Mouse (Mus musculus): ENCODE data around the gene Slc45a3. TPM values are rescaled to one million over a fixed set of nuclear protein-coding genes. Genes with fewer than 3 reads are reported as not detected.
A peak's percentile ranks its signal among the peaks of the same experiment; 100 is the strongest.

The Slc45a3 gene
- polyA plus RNA-seq, 1 experiment from 2014 or later = 3.0 TPM

DNA sequence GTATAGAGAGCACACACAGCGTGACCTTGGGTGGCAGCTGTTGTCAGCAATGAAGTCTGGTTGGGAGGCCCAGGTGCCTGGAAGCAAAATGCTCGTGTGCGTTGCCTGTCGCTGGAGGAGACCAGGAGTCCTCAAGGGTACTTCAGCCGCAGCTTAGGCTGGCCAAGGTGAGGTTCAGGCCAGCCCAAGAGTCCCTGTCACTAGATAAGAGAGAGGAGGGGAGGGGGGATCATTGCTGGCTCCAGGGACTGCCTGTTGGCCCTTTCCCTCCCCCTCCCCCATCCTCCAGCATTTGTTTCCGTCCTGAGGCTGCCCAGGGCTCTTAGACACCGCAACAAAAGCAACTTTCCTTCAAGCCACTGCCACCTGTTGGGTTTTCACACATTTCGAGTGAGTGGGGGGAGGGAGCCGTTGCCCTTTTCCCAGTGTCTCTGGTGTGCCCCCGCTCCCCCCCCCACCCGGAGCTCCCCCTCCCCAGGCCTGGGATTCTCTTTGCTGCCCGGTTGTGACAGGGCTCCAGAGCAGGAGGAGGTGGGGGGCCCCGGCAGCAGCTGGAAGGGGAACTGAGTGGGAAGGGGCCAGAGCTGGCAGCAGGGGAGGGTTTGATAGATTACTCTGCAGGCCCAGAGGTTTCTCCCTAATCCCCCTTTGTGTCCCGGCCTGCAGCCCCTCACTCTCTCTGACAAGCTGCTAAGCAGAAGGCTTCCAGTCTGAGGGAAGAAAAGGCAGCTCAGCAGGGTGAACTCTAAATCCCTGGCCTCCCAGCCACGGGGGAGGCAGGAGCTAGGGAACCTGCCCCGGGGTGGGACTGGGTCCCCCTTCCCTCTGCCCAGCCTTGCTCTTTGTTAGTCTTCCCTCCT, 8.1 kb downstream of the Slc45a3 start:
- no peak for ATAC-seq (ENCODE audit: low read depth)
- 11% methylated on average over 16 of the region's 16 CpGs for WGBS (ENCODE audit: insufficient replicate concordance)
- H3K4me1 ChIP-seq (ENCODE audit: control insufficient read depth, low read depth, low read length) = peaks cover 10% of the 10 kb centered on the region
- no peaks in the 10 kb centered on the region for H3K36me3 ChIP-seq (ENCODE audit: control insufficient read depth, insufficient read depth)
- H3K27me3 ChIP-seq (ENCODE audit: control insufficient read depth, insufficient read depth, low read depth, low read length) = no peaks in the 10 kb centered on the region
- peak overlapping the region; percentile 32; the same call in 1 of the 2 replicates for H3K4me2 ChIP-seq (ENCODE audit: low read depth, low read length)
- no peak overlapping the region for H3K4me3 ChIP-seq (ENCODE audit: low read depth, low read length)
- H3K9ac ChIP-seq (ENCODE audit: low read depth, low read length) = no peak overlapping the region
- no peaks in the 10 kb centered on the region for H3K9me3 ChIP-seq (replicated peaks; ENCODE audit: control insufficient read depth, low read length)
- no peak overlapping the region for H3K27ac ChIP-seq (ENCODE audit: low read length)

GRCm38 (mm10) chr1:131971771-131972497, 9.2 kb downstream of the Slc45a3 start:
- WGBS (ENCODE audit: insufficient replicate concordance) = 37% methylated on average over 15 of the region's 15 CpGs
- Histone ChIP-seq H3K36me3 (ENCODE audit: control insufficient read depth, insufficient read depth) (no peaks in the 10 kb centered on the region), H3K4me3 (ENCODE audit: low read depth, low read length) (no peak overlapping the region), H3K27ac (ENCODE audit: low read length) (peak overlapping the region; percentile 60), H3K27me3 (ENCODE audit: control insufficient read depth, insufficient read depth, low read depth, low read length) (no peaks in the 10 kb centered on the region), H3K9me3 (replicated peaks; ENCODE audit: control insufficient read depth, low read length) (no peaks in the 10 kb centered on the region), H3K4me2 (ENCODE audit: low read depth, low read length) (no peak overlapping the region; the same call in 1 of the 2 replicates), H3K9ac (ENCODE audit: low read depth, low read length) (no peak overlapping the region; the same call in 1 of the 2 replicates), H3K4me1 (ENCODE audit: control insufficient read depth, low read depth, low read length) (peaks cover 10% of the 10 kb centered on the region)
- ATAC-seq (ENCODE audit: low read depth) = peak; percentile 28

GRCm38 (mm10) chr1:131972498-131973334, 9.9 kb downstream of the Slc45a3 start:
- Histone ChIP-seq H3K9ac (ENCODE audit: low read depth, low read length) (no peak overlapping the region; the same call in 1 of the 2 replicates), H3K4me2 (ENCODE audit: low read depth, low read length) (no peak overlapping the region; the same call in 1 of the 2 replicates), H3K9me3 (replicated peaks; ENCODE audit: control insufficient read depth, low read length) (no peaks in the 10 kb centered on the region), H3K27ac (ENCODE audit: low read length) (peak overlapping the region; percentile 60), H3K27me3 (ENCODE audit: control insufficient read depth, insufficient read depth, low read depth, low read length) (no peaks in the 10 kb centered on the region), H3K4me1 (ENCODE audit: control insufficient read depth, low read depth, low read length) (peaks cover 10% of the 10 kb centered on the region), H3K4me3 (ENCODE audit: low read depth, low read length) (no peak overlapping the region), H3K36me3 (ENCODE audit: control insufficient read depth, insufficient read depth) (no peaks in the 10 kb centered on the region)
- 48% methylated on average over 13 of the region's 13 CpGs for WGBS (ENCODE audit: insufficient replicate concordance)
- peak; percentile 57 for ATAC-seq (ENCODE audit: low read depth)

- H3K9ac ChIP-seq (ENCODE audit: low read depth, low read length) = no peak overlapping the region
- ATAC-seq (ENCODE audit: low read depth) = no peak
- 69% methylated on average over 6 of the region's 6 CpGs for WGBS (ENCODE audit: insufficient replicate concordance)
These were observed 11.2 kb downstream of the Slc45a3 start for GRCm38 (mm10) chr1:131973991-131974390.

GRCm38 (mm10) chr1:131976886-131977285, 14.1 kb downstream of the Slc45a3 start:
- H3K4me2 ChIP-seq (ENCODE audit: low read depth, low read length) = no peak overlapping the region
- no peaks in the 10 kb centered on the region for H3K9me3 ChIP-seq (replicated peaks; ENCODE audit: control insufficient read depth, low read length)
- no peaks in the 10 kb centered on the region for H3K36me3 ChIP-seq (ENCODE audit: control insufficient read depth, insufficient read depth)
- 59% methylated on average over 5 of the region's 5 CpGs for WGBS (ENCODE audit: insufficient replicate concordance)
- H3K9ac ChIP-seq (ENCODE audit: low read depth, low read length) = no peak overlapping the region
- no peak overlapping the region for H3K4me3 ChIP-seq (ENCODE audit: low read depth, low read length)
- H3K4me1 ChIP-seq (ENCODE audit: control insufficient read depth, low read depth, low read length) = no peaks in the 10 kb centered on the region
- H3K27me3 ChIP-seq (ENCODE audit: control insufficient read depth, insufficient read depth, low read depth, low read length) = no peaks in the 10 kb centered on the region
- no peak for ATAC-seq (ENCODE audit: low read depth)
- H3K27ac ChIP-seq (ENCODE audit: low read length) = no peak overlapping the region

More at GRCm38 (mm10) chr1:131973991-131974390, 11.2 kb downstream of the Slc45a3 start:
- no peak overlapping the region for H3K4me2 ChIP-seq (ENCODE audit: low read depth, low read length)
- no peaks in the 10 kb centered on the region for H3K27me3 ChIP-seq (ENCODE audit: control insufficient read depth, insufficient read depth, low read depth, low read length)
- peaks cover 10% of the 10 kb centered on the region for H3K4me1 ChIP-seq (ENCODE audit: control insufficient read depth, low read depth, low read length)
- no peak overlapping the region for H3K27ac ChIP-seq (ENCODE audit: low read length)
- H3K36me3 ChIP-seq (ENCODE audit: control insufficient read depth, insufficient read depth) = no peaks in the 10 kb centered on the region
- no peak overlapping the region for H3K4me3 ChIP-seq (ENCODE audit: low read depth, low read length)
- H3K9me3 ChIP-seq (replicated peaks; ENCODE audit: control insufficient read depth, low read length) = no peaks in the 10 kb centered on the region

GRCm38 (mm10) chr1:131980471-131980870, 17.7 kb downstream of the Slc45a3 start:
- H3K36me3 ChIP-seq (ENCODE audit: control insufficient read depth, insufficient read depth) = no peaks in the 10 kb centered on the region
- WGBS (ENCODE audit: insufficient replicate concordance) = 24% methylated on average over 2 of the region's 2 CpGs

DNA sequence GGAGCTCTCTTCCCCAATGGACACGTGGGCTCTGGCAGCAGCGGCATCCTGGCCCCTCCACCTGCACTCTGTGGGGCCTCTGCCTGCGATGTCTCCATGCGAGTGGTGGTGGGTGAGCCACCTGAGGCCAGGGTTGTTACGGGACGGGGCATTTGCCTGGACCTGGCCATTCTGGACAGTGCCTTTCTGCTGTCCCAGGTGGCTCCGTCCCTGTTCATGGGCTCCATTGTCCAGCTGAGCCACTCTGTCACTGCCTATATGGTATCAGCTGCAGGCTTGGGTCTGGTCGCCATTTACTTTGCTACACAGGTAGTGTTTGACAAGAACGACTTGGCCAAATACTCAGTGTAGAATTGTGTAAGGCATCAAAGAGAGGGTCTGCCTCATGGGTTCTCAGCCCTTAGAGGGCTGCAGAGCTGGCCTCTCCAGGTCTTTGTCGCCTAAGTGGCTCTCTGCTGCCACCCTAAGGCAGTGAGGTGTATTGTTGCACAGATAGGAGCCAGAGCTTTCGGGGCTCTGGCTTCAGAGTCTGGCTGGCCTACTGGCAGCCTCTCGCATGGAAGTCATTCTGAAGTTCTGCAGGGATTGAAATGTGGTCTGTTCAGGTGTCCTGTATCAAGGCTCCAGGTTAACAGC, 18.7 kb downstream of the Slc45a3 start:
- H3K36me3 ChIP-seq (ENCODE audit: control insufficient read depth, insufficient read depth) = no peaks in the 10 kb centered on the region
- H3K4me3 ChIP-seq (ENCODE audit: low read depth, low read length) = no peak overlapping the region
- no peak overlapping the region for H3K27ac ChIP-seq (ENCODE audit: low read length)
- H3K9me3 ChIP-seq (replicated peaks; ENCODE audit: control insufficient read depth, low read length) = no peaks in the 10 kb centered on the region
- 38% methylated on average over 12 of the region's 12 CpGs for WGBS (ENCODE audit: insufficient replicate concordance)
- peak; percentile 57 for ATAC-seq (ENCODE audit: low read depth)
- H3K9ac ChIP-seq (ENCODE audit: low read depth, low read length) = no peak overlapping the region
- no peak overlapping the region for H3K4me2 ChIP-seq (ENCODE audit: low read depth, low read length)
- no peaks in the 10 kb centered on the region for H3K27me3 ChIP-seq (ENCODE audit: control insufficient read depth, insufficient read depth, low read depth, low read length)
- no peaks in the 10 kb centered on the region for H3K4me1 ChIP-seq (ENCODE audit: control insufficient read depth, low read depth, low read length)

More at GRCm38 (mm10) chr1:131980471-131980870, 17.7 kb downstream of the Slc45a3 start:
- Histone ChIP-seq H3K9ac (ENCODE audit: low read depth, low read length) (no peak overlapping the region), H3K27me3 (ENCODE audit: control insufficient read depth, insufficient read depth, low read depth, low read length) (no peaks in the 10 kb centered on the region), H3K4me2 (ENCODE audit: low read depth, low read length) (no peak overlapping the region), H3K27ac (ENCODE audit: low read length) (no peak overlapping the region), H3K4me1 (ENCODE audit: control insufficient read depth, low read depth, low read length) (no peaks in the 10 kb centered on the region), H3K4me3 (ENCODE audit: low read depth, low read length) (no peak overlapping the region), H3K9me3 (replicated peaks; ENCODE audit: control insufficient read depth, low read length) (no peaks in the 10 kb centered on the region)
- ATAC-seq (ENCODE audit: low read depth) = no peak

GRCm38 (mm10) chr1:131982907-131983306, 20.1 kb downstream of the Slc45a3 start:
- H3K27me3 ChIP-seq (ENCODE audit: control insufficient read depth, insufficient read depth, low read depth, low read length) = no peaks in the 10 kb centered on the region
- H3K9me3 ChIP-seq (replicated peaks; ENCODE audit: control insufficient read depth, low read length) = no peaks in the 10 kb centered on the region
- H3K4me3 ChIP-seq (ENCODE audit: low read depth, low read length) = no peak overlapping the region
- WGBS (ENCODE audit: insufficient replicate concordance) = 11% methylated on average over 5 of the region's 5 CpGs
- ATAC-seq (ENCODE audit: low read depth) = peak; percentile 42; the same call in 1 of the 2 replicates
- no peaks in the 10 kb centered on the region for H3K36me3 ChIP-seq (ENCODE audit: control insufficient read depth, insufficient read depth)
- no peaks in the 10 kb centered on the region for H3K4me1 ChIP-seq (ENCODE audit: control insufficient read depth, low read depth, low read length)
- H3K4me2 ChIP-seq (ENCODE audit: low read depth, low read length) = no peak overlapping the region
- no peak overlapping the region for H3K27ac ChIP-seq (ENCODE audit: low read length)
- H3K9ac ChIP-seq (ENCODE audit: low read depth, low read length) = no peak overlapping the region
